Mouse (Mus musculus) hindbrain, embryonic 16.5 days (tissue): Measurements from ENCODE around the gene Avl9. TPM values are rescaled to one million over a fixed set of nuclear protein-coding genes. Genes with fewer than 3 reads are reported as not detected.

Experiments
- ATAC-seq: fragments of 200-750 bp; cut with Nextera tagmentation; 2 replicates; pipeline ENCODE4 v1.8.0; 2017; ENCODE audit warnings: moderate TSS enrichment, moderate library complexity
- H3K27ac ChIP-seq: fragments of 300-500 bp; sonication (generic); 2 replicates; pipeline ENCODE4 v1.5.1; 2014; ENCODE audit warnings: low read depth, mild to moderate bottlenecking, control low read depth, low read length, moderate library complexity
- H3K27me3 ChIP-seq: fragments of 300-500 bp; sonication (generic); replicated peaks from 2 replicates; pipeline ENCODE4 v1.6.1; 2014; ENCODE audit warnings: low read length; ENCODE audit not compliant: control insufficient read depth, insufficient read depth
- H3K36me3 ChIP-seq: fragments of 300-500 bp; sonication (generic); 2 replicates; pipeline ENCODE4 v1.6.1; 2014; ENCODE audit warnings: mild to moderate bottlenecking, low read length, moderate library complexity, mixed read lengths; ENCODE audit not compliant: control insufficient read depth, insufficient read depth
- H3K4me1 ChIP-seq: fragments of 300-500 bp; sonication (generic); 2 replicates; pipeline ENCODE4 v1.6.1; 2014; ENCODE audit warnings: low read depth, low read length; ENCODE audit not compliant: control insufficient read depth, insufficient read depth
- H3K4me2 ChIP-seq: fragments of 300-500 bp; sonication (generic); 2 replicates; pipeline ENCODE4 v1.6.1; 2014; ENCODE audit warnings: mild to moderate bottlenecking, low read length, control low read depth, moderate library complexity
- H3K4me3 ChIP-seq: fragments of 300-500 bp; sonication (generic); 2 replicates; pipeline ENCODE4 v1.5.1; 2014; ENCODE audit warnings: mild to moderate bottlenecking, low read length, control low read depth, moderate library complexity
- H3K9ac ChIP-seq: fragments of 300-500 bp; sonication (generic); 2 replicates; pipeline ENCODE4 v1.6.1; 2014; ENCODE audit warnings: low read depth, mild to moderate bottlenecking, control low read depth, low read length, moderate library complexity
- H3K9me3 ChIP-seq: fragments of 300-500 bp; sonication (generic); 2 replicates; pipeline ENCODE4 v1.6.1; 2014; ENCODE audit warnings: mild to moderate bottlenecking, low read length, moderate library complexity; ENCODE audit not compliant: control insufficient read depth
- WGBS: fragments of 180-500 bp; shearing (Covaris S2); extraction: QIAGEN DNeasy Blood & Tissue Kit; methylation state at CpG from one replicate; pipeline ENCODE4 v1.1.7; 2014; 5-methylcytosine and 5-hydroxymethylcytosine counted together
- polyA plus RNA-seq: library from polyadenylated mRNA; unstranded; fragments of >200 nt; fragmentation: Nextera tagmentation; extraction: Ambion mirVana; gene quantifications from 2 replicates; pipeline ENCODE4 v1.2.1, GENCODE M21; 2015

Avl9 gene
- polyA plus RNA-seq, 1 experiment from 2014 or later, result 19.3 TPM

- Histone ChIP-seq H3K9ac (no peak overlapping the region), H3K4me1 (no peaks in the 10 kb centered on the region), H3K27me3 (no peaks in the 10 kb centered on the region), H3K4me3 (no peak overlapping the region), H3K4me2 (no peak overlapping the region), H3K27ac (no peak overlapping the region), H3K9me3 (no peaks in the 10 kb centered on the region), H3K36me3 (no peaks in the 10 kb centered on the region)
- WGBS, result 89% methylated on average over 4 of the region's 4 CpGs
- ATAC-seq, result no peak
These were observed 90.3 kb downstream of the Avl9 start for GRCm38 (mm10) chr6:56805026-56805425.

DNA sequence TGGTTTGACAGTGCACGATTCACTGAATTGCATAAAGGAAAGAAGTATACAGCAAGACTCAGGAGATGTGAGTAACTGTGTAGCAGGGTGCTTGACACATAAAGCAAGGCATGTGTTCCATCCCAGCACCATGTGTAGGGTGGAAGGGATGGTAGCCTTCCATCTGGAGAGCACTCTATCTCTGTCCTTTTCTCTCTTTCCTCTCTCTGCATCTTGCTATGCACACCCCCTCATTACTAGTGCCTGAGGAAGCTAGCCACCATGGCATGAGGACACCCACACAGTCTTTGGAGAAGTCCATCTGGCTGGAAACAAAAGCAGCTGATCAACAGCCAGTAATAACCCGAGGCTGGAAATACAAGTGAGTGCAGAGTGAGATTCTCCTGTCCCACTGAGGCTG lies 91.5 kb downstream of the Avl9 start:
- H3K36me3 ChIP-seq, result no peaks in the 10 kb centered on the region
- no peak for ATAC-seq
- H3K27me3 ChIP-seq, result no peaks in the 10 kb centered on the region
- H3K27ac ChIP-seq, result no peak overlapping the region
- no peak overlapping the region for H3K4me2 ChIP-seq
- 74% methylated on average over 2 of the region's 2 CpGs for WGBS
- H3K4me1 ChIP-seq, result no peaks in the 10 kb centered on the region
- H3K4me3 ChIP-seq, result no peak overlapping the region
- no peak overlapping the region for H3K9ac ChIP-seq
- H3K9me3 ChIP-seq, result no peaks in the 10 kb centered on the region

DNA sequence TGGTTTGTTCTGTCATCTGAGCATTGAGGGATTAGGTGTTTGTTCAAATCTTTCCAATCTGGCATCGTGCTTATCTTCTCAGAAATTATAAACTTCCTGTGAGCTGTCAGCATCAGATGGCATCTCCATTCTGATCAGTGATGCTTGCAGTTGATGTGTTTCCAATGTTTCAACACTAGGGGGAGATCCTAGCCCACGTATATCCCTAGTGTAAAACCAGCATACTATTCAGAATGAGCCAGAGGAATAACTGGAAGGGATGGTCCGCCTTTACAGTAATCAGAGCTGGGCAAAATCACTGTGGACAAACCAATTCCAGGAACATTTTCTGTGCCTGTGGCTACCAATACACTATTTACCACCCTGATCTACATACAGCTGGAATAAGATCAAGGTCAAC lies 94.0 kb downstream of the Avl9 start:
- WGBS, result 12% methylated on average over 3 of the region's 3 CpGs

More for the DNA sequence above, 94.0 kb downstream of the Avl9 start:
- Histone ChIP-seq H3K27me3 (no peaks in the 10 kb centered on the region), H3K27ac (no peak overlapping the region), H3K4me3 (no peak overlapping the region), H3K9me3 (no peaks in the 10 kb centered on the region), H3K4me1 (no peaks in the 10 kb centered on the region), H3K4me2 (no peak overlapping the region), H3K36me3 (no peaks in the 10 kb centered on the region), H3K9ac (no peak overlapping the region)
- peak; percentile 96 for ATAC-seq

Other genes starting within 250 kb of the Avl9 start
- 20.2 and 23.2 TPM in 2 replicates for gene Pde1c, start 145.8 kb upstream of the Avl9 start, polyA plus RNA-seq
- 62.0 and 69.5 TPM in 2 replicates for gene Lsm5, start 10.2 kb upstream of the Avl9 start, polyA plus RNA-seq
- 24.7 and 27.2 TPM in 2 replicates for gene Kbtbd2, start 82.9 kb downstream of the Avl9 start, polyA plus RNA-seq
- 41.8 and 48.3 TPM in 2 replicates for gene Fkbp9, start 117.2 kb downstream of the Avl9 start, polyA plus RNA-seq
- 150 and 161 TPM in 2 replicates for gene Nt5c3, start 209.0 kb downstream of the Avl9 start, polyA plus RNA-seq
- gene Vmn1r4, start 209.1 kb downstream of the Avl9 start, polyA plus RNA-seq, result 0.37 and 0.69 TPM in 2 replicates